Comparison of ENCODE assay signal across 23 mouse cellular contexts in genomic region chr1:133355912-133356311, GRCm38 (mm10). TPM values are rescaled to one million over a fixed set of nuclear protein-coding genes. Genes with fewer than 3 reads are reported as not detected.
"Had no signal": no experiment of that assay in that cellular context is flagged by ENCODE, and none has a peak within 500 bp of the region (broad histone marks: within the 10 kb centered on the region; RNA-seq: fewer than 3 reads in every experiment).

No protein-coding gene starts in this region.

- H3K9ac ChIP-seq: limb, embryonic 12.5 days; liver, embryonic 14.5 days; lung, embryonic 14.5 days; midbrain, embryonic 13.5 days; neural tube, embryonic 15.5 days had no signal

- H3K9me3 ChIP-seq: limb, embryonic 12.5 days; midbrain, embryonic 13.5 days; neural tube, embryonic 15.5 days had no signal

- H3K36me3 ChIP-seq: limb, embryonic 12.5 days; midbrain, embryonic 13.5 days; neural tube, embryonic 15.5 days had no signal

- H3K4me2 ChIP-seq: limb, embryonic 12.5 days; lung, embryonic 14.5 days; midbrain, embryonic 13.5 days; neural tube, embryonic 15.5 days had no signal

- H3K4me3 ChIP-seq: limb, embryonic 12.5 days; midbrain, embryonic 13.5 days; myocyte; neural tube, embryonic 15.5 days had no signal

- H3K27ac ChIP-seq: kidney, postnatal 0 days; limb, embryonic 12.5 days; liver, embryonic 14.5 days; midbrain, embryonic 13.5 days; neural tube, embryonic 15.5 days had no signal

- ATAC-seq: intestine, embryonic 16.5 days; midbrain, embryonic 13.5 days had no signal

- DNase-seq: kidney, adult 2 months; kidney, postnatal 36 days; layer of hippocampus, adult 9-11 months; layer of hippocampus, postnatal 36 days; liver; lung, embryonic 14.5 days; lung, postnatal 36 days; right cerebral cortex, postnatal 4 days; thymus, postnatal 4 days had no signal

RNA-seq across cellular contexts. Expression of gene Ren1, which starts 5.6 kb away (rescaled TPM):
- total RNA-seq: layer of hippocampus, postnatal 36 days; left cerebral cortex, adult 8-10 months; left cerebral cortex, postnatal 25 days; megakaryocyte progenitor cell, adult 5-6 weeks; midbrain, postnatal 0 days had no signal
- polyA plus RNA-seq: limb, embryonic 12.5 days; midbrain, embryonic 13.5 days; midbrain, postnatal 0 days; myocyte; neural tube, embryonic 11.5 days had no signal

RNA-seq across cellular contexts. Expression of gene Etnk2, which starts 7.5 kb away (rescaled TPM):
- total RNA-seq: megakaryocyte progenitor cell, adult 5-6 weeks had no signal

RNA-seq across cellular contexts. Expression of gene Kiss1, which starts 34.2 kb away (rescaled TPM):
- total RNA-seq: layer of hippocampus, adult 18-20 months; layer of hippocampus, postnatal 36 days; left cerebral cortex, adult 8-10 months; megakaryocyte progenitor cell, adult 5-6 weeks; midbrain, postnatal 0 days had no signal
- polyA plus RNA-seq: intestine, embryonic 16.5 days; kidney, adult 2 months; kidney, postnatal 0 days; limb, embryonic 12.5 days; liver, embryonic 14.5 days; midbrain, embryonic 13.5 days; myocyte; neural tube, embryonic 11.5 days; neural tube, embryonic 15.5 days; stomach, embryonic 16.5 days had no signal

RNA-seq across cellular contexts. Expression of gene Golt1a, which starts 46.3 kb away (rescaled TPM):
- total RNA-seq: layer of hippocampus, adult 18-20 months; layer of hippocampus, postnatal 36 days; megakaryocyte progenitor cell, adult 5-6 weeks; midbrain, postnatal 0 days had no signal
- polyA plus RNA-seq: limb, embryonic 12.5 days; midbrain, embryonic 13.5 days; midbrain, postnatal 0 days; myocyte; neural tube, embryonic 11.5 days; neural tube, embryonic 15.5 days had no signal
